Mouse (Mus musculus): ENCODE measurements at regions not wholly inside any gene's neighbourhood (a gene's known extent, or its start where the extent isn't known, plus 50 kb on each side); places are given as distances from the start of the nearest gene placed in this dataset.

DNA sequence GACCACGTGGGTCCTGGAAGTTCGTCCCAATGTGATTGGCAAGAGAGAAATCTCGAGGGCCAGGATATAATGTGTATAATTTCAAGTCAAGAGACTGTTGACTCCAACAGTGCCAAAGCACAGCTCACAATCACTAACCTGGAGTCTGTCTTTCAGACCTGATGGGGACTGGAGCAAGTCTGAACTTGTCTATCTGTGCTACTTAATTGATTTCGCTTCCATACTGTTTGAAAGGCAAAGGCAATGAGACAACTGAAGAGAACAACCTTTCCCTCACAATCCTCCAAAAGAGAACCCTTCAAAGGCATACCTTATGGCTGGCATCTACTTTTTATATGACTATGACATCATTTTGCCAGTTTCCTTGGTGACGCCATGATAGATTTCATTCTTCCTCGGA is 390.5 kb upstream of the Pkdcc start:
- no peak for TF ChIP-seq CTCF (IDR thresholded peaks at IDR 0.05; ENCODE audit: low read depth)
- TF ChIP-seq EP300 (IDR thresholded peaks at IDR 0.05; ENCODE audit: low read depth) = no peak

Measured in liver, postnatal 0 days (tissue).